Mouse (Mus musculus) erythroblast, embryonic 14.5 days (primary cell): Measurements from ENCODE around the gene Csmd2.

Experiments used
- GATA1 ChIP-seq: IDR thresholded peaks from 2 replicates; pipeline ENCODE4 v1.6.1; 2012; ENCODE audit warnings: low read length, inconsistent platforms, mixed read lengths
- TAL1 ChIP-seq: IDR thresholded peaks from 3 replicates; pipeline ENCODE4 v1.6.1; 2012; ENCODE audit warnings: low read length, inconsistent platforms, mixed read lengths

DNA sequence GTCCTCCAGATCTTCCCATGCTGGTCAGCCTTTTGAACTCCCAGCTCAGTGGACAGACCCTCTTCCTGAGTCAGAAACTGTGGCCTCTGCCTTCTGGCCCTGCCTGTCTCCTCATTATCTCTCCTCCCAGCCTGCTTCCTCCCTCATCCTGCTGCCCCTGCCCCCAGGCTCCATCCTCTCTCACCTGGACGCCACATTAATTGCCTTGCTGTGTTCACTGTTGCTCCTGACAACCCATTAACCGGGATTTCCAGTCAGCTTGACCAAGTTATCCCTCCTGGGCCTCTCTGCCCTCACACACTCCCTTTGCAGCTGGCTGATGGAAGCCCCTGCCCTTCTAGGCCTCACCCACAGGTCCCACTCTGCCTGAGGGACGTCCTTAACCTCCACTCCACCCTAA lies 167.6 kb downstream of the Csmd2 start:
- TF ChIP-seq GATA1: no peak
- TF ChIP-seq TAL1: no peak
